Mouse (Mus musculus) layer of hippocampus, adult 9-10 months (tissue): ENCODE measurements around the gene Anxa9.

Source experiments
- DNase-seq: peaks from one replicate; pipeline ENCODE4 v3.0.0; 2022; ENCODE audit warnings: low spot score

The Anxa9 gene

DNA sequence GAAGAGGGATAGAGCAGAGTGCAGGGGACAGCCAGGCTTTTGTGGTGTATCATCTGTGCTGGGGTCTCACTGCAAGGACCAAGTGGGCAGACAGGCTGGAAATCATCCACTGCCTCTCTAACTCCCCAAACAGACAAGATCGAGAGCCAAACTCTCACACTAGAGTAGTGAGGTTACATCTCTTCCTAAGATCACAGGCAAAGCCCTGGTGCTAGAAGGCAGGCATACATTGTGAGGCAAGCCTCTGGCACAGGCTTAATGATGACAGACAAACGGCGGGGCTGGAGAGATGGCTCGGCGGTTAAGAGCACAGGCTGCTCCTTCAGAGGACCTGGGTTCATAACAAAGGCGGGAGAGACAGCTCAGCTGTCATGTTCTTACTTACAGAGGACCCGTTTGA, 6.5 kb upstream of the Anxa9 start:
- no peak for DNase-seq

DNA sequence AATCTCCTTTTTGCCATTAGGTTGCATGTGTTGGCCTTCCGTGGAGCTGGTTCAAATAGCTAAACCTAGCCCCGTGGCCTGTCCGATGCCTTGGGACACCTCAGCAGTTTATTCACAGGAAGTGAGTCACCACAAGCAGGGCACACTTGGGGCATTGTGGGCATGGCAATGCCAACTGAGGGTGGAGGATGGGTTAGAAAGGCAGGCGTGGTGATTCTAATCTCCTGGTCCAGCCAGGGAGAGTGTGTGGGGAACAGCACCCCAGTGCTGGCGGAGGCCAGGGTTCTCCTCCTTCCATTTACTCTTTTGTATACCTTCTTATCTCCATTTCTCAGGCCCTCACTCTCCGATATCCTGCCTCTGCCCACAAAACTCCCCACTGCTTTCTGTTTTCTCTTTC, 5.6 kb upstream of the Anxa9 start:
- DNase-seq, result no peak

DNA sequence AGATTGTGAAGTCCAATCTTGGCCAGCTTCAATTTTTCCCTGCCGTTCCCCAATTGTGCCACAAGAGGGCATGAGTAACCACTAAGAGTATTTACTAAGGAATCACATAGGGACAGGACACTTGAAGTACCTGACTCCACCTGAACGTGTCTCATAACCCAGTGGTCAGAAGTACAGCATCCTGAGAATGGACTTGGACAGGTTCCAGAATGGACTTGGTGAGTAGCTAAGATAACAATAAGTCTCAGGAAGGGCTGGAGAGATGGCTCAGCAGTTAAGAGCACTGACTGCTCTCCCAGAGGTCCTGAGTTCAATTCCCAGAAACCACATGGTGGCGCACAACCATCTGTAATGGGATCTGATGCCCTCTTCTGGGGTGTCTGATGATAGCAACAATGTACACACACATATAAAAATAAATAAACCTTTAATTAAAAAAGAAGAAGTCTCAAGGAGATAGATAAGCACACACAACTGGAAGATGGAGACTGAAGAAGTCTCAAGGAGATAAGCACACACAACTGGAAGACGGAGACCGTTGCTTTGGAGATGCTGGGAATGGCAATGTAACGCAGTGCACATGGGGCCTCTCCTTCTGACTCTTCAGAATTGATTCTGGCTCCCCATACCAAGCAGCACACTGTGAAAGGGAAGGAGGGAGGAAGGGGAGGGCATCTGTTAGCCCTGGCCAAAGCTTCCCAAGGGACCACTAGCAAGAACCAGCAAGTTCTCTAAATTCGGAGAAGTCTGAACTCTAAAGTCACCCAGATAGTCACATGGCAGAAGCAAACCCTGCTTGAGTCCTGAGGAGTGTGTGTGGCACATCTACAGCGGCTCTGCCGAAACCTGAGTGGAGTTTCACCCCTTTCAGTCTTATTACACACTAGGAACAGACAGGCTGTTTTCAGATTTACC, 4.2 kb upstream of the Anxa9 start:
- peak; percentile 90 for DNase-seq

DNA sequence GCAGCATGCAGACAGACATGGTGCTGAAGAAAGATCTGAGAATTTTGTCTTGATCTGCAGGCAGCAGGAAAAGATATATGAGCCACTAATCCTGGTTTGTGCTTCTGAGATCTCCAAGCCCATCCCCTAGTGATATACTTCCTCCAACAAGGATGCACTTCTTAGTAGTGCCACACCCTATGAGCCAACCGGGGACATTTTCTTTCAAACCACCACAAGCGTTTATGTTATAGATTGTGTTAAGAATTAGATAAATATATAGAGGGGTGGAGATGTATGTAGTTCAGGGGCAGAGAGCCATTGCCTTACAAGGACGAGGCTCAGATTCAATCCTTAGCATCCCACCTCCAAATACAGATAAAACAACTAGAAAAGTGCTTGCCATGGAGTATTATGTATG, 3.5 kb upstream of the Anxa9 start:
- no peak for DNase-seq

DNA sequence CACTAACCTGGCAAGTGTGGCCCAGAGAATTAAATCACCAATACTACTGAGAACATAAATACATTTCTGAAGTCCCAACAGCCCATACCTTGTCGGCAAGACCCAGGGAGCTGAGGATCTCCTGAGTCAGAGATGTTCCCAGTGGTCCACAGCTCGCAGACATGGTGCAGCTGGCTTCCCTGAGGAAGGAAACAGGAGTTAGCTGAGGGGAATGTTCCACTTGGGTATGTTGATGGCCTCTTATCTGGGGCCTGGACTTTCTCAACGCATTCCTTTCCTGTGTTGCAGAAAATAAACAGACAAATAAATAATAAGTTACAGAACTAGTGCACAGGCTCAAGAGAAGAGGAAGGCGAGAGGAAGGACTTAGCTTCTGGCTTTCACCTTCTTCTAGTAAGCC, 732 bp downstream of the Anxa9 start:
- DNase-seq, result no peak

DNA sequence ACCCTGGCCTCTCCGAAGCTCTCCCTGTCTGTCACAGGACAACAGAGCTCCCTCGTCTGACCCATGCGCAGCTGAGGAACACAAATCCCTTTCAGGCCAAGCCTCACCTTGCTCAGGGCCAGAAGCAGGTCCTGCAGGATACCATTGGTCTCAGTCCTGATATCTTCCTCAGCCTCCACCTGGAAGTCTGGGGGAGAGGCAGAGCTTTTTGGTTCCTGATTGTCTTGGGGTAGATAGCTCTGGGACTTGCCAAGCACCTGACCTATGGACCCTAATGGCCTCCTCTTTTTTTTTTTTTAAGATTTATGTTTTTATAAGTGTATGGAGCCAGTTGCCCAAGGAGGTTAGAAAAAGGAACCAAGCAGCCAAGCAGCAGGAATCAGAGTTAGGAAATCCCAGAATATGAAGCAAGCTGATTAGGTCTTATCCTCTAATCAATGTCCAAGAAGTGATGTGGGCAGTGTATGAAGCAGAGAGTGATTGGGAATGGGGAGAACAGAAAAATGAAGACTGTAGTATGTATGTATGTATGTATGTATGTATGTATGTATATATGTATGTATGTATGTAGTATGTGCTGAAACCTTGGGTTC, 5.7 kb downstream of the Anxa9 start:
- DNase-seq, result no peak

DNA sequence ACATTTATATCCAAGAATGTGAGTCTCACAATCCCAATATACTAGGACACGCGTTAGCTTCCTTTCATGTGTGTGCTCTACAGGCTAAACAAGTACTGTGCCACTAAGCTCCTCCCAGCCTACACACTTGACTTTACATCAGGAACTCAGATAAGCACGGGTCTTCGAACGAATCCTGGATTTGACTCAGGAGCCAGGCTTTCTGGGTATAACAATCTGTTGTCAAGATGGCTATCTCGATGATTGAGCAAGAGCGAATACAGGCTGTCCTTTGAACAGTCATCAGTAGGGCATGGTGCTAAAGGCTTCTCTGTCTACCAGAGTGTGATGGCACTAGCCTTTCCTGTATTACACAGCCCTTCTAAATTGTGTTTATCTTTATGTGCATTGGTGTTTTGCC, 9.0 kb downstream of the Anxa9 start:
- DNase-seq, result no peak

DNA sequence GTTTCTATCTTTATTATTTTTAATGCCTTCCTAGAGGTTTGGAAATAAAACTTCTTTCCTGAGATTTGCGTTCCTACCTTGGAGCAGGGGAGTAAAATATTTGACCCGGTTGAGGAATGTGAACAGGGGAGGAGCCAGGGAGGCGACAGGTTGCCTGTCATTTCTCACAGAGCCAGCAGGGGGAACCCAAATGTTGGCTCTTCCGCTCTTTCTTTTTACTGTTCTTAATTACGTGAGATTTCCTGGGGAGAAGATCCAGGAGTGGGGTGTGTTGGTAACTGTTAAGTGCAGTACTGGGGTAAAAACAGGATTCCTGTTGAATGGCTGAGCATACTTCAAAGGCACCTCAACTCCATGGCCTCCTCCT, 10.9 kb downstream of the Anxa9 start:
- DNase-seq, result no peak

DNA sequence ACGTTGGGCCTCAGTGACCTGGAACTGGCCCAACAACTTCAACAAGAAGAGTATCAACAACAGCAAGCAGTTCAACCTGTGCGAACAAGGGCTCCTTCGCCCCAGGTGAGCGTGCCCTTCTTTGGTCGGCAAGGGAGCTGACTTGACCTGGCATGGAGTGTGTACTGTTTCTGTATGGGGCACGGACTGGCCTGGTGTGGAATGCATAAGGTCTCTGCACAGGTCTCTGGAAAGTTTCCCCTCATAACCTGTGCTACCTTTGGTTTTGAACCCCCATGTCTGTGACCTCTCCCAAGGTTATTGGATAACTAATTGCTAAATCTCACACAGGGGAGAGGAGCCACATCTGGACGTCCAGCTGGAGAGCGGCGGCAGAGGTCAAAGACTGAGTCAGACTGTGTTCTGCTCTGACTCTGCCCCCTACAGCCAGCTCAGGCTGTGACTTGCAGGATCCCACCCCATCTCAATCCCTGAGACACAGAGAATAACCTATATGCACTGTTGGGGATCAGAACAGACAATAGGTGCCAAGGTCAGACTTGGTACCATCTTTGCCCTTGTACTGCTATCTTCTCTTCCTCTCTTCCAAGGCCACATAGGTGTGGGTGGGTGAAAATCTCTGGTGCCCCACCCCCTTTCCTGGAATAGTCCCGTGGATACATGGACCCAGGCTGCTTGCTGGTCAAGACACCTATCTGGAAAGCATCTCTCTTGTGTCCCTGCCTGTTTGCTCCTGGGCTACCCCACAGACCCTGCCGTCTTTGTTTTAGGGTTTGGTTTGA, 11.5 kb downstream of the Anxa9 start:
- no peak for DNase-seq

DNA sequence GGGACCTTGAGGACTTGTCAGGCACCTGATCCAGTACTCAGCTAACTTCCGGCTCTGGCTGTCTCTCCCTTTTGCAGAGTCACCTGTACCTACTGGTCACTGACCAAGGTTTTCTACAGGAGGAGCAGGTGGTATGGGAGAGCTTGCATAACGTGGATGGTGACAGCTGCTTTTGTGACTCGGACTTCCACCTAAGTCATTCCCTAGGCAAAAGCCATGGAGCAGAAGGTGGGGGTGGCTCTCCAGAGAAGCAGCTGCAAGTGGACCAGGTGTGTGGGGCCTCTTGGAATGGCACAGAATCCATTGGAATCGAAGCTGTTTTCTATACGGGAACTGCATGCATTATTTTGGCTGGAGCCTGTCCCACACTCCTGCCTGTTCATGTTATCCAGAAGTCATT, 12.3 kb downstream of the Anxa9 start:
- no peak for DNase-seq

DNA sequence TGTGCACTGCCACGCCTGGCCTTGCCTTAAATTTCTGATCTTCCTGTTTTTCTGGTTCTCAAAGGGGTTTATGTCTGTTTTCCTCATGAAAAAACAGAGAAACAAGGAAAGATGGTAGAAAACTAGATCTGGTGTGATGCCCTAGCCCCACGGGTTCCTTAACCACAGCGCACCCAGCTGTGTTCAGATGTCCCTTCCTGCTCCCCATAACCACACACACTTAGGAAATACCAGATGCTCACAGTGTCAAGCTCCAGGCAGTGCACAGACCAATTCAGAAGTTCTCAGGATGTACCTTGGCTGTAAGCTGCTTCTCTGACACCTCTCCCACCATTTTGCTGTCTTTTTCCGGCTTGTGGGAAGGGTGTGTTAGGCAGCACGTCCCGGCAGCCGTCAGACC, 12.7 kb downstream of the Anxa9 start:
- no peak for DNase-seq

DNA sequence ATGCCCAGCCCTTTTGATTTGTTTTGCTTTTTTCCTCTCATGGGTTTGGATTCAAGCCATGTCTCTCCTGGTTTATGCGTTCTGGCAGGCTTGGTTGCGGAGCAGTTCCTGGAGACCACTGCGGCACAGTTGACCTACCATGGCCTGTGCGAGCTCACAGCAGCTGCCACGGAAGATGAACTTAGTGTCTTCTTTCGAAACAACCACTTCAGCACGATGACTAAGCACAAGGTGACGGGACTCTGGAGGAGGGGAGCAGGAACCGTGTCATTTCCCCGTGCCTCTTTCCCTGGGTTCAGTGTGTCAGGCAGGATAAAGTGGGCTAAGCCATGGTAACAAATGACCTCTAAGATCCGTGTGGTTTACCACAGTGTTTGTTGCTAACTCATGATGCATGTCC, 13.4 kb downstream of the Anxa9 start:
- DNase-seq, result no peak

DNA sequence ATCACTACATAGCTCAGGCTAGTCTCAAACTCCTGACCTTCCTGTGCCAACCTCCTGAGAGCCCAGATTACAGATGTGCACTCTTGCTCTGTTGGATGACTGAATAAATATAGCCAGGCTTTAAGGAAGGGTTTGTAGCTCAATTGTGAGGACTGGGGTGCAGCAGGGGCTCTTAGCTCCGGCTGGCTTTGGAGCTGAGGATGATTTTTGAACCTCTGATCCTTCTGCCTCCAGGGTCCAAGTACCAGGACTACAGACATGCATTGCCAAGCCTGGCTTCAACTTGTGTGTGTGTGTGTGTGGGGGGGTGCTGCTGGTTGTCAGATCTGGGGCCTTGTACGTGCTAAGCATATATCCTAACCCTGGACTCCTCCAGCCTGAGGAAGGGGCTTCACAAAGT, 14.1 kb downstream of the Anxa9 start:
- no peak for DNase-seq

DNA sequence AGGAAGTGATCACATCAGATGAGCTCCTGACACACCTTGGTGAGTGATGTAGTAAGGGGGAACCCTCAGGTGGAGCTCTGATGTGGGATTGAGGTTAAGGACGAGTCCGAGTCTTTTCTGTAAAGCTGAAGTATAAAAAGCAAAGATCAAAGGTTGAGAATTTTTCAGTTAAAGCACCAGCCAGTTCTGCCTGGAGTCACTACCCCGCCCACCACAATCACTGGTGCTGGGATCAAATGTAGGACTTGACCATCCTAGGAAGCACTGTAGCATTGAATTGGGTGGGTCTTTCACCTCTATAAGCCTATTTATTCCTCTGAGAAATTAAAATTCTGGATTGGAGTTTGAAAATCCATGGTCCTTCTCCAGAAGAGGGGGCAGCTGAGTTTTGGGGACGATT, 15.9 kb downstream of the Anxa9 start:
- DNase-seq, result no peak

DNA sequence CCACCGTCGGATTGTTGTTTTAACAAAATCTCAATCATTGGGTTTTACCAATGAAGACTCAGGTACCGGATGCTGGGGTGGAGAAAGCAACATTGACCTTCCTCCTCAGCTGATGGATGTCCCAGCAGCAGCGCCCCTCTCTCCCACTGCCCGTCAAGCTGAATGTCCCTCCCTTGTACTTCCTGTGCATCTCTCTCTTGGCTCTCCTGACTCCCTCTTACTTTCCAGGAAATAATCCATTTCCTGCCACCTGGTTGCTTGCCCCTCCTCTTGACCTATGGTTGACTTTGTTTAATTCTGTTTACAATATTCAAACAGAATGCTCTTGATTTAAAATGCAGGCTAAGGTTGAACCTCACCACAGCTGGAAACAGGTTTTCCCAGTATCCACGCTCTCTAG, 16.8 kb downstream of the Anxa9 start:
- DNase-seq, result no peak

DNA sequence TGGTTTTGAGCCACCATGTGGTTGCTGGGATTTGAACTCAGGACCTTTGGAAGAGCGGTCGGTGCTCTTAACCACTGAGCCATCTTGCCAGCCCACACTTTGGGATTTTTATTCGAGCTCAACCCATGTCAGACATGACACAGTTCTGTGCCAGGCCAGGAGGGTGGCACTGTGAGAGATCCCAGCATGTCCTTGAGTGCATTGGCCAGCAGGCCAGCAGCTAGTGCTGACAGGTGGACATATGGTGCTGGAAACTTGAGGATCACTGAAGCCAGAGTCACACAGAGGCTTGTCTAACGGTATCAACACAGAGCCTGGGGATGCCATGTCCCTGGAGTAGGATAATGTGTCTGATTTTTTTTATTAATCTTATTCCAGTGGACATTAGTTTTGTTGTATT, 17.6 kb downstream of the Anxa9 start:
- DNase-seq, result no peak

DNA sequence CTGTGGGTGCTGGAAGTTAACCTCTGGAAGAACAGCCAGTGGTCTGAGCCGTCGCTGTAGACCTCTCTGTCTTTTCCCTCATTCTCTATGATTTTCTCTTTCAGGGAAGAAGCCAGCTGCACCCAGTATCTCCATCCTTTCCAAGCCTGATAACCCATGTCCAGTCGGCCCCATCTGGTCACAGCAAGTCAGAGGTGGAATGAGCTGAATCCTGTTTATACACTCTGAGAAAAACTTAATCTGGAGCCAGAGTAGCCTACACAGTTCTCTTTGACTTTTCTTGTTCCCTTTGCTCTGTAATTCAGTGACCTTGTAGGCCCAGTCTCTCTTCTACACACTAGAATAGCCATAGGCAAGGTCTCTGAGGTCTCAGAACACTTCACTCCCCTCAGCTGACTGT, 19.4 kb downstream of the Anxa9 start:
- no peak for DNase-seq

DNA sequence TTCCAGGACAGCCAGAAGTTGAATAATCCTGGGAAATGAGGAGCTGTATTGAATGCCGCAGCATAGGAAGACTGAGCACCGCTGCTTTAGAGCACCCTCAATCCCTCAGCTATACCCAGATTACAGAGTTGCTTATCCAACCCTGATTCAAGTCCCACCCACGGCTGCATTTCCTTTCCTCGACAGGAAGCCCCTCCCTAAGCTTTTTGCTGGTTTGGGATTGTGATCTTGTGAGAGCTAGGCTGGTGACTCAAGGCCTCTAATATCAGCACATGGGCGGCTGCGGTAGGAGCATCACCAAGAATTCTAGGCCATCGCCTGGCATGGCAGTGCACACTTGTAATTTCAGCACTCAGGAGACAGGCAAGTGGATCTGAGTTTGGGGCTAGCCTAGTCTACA, 20.5 kb downstream of the Anxa9 start:
- no peak for DNase-seq

DNA sequence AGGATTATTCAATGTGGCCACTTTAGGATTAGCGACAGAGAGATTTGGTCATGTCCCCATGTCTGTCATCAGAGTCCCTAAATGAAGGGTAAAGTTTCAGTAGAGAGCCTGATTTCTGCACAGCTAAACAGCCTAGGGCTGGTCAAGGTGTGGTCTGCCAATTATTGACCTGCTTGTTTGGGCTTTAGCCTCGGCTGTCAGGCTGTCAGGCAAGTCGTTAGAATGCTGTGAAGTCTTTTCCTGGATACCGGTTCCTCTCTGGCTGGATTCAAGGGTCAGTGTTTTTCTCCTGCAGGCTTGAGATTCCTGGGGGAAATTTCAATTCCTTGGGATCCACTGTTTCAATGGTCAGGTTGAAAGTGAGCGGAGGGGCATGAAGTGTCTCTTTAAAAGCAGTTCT, 21.0 kb downstream of the Anxa9 start:
- no peak for DNase-seq

DNA sequence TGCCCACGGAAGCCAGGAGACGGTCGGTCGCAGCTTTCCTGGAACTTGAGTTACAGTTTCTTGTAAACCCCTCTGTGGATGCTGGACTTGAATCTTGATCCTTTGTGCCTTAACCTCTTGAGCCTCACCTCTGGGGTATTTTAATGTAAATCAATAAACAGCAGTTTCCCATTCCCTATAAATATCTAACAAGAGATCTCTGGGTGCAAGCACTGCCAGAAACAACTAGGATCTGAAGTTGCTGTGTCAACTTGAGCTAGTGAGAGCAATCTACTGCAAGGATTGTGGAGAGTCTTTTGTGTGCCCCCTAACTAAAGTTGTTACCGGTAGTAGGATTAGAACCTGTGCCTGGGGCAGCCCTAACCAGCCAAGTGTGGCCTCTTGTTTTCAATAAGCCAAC, 21.6 kb downstream of the Anxa9 start:
- DNase-seq, result no peak

DNA sequence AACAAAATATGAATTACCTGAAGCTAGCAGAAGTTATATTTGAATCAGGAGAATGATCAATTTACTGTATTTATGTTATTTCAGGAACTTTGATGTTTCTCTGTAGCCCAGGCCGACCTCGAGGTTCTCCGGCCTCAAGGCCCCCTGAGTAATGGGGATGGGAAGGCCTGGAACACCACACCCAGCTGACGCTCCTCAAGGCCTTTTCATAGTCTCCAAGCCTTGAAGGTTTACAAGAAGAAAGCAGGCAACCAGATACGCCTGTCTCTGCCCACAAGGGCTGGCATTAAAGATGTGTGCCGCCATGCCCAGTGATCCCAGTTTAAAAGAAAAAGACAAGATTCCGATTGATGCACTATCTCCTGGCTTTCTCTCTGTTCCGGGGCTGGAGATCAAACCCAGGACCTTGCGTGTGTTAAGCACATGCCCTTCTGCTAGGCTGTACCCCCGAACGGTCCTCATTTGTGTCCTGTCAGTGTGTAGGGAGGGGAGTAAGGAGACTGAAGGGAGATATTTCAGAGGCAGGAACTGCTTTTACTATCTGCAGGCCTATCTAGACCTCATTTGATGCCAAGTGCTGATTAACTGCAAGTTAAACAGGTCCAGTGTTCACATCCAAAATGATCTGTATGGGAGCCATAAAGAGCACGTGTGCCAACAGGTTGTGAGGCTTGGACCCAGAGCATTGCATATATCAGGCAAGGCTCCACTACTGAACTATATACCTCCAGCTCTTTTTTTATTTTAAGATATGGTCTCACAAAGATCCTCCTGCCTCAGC, 22.3 kb downstream of the Anxa9 start:
- no peak for DNase-seq

DNA sequence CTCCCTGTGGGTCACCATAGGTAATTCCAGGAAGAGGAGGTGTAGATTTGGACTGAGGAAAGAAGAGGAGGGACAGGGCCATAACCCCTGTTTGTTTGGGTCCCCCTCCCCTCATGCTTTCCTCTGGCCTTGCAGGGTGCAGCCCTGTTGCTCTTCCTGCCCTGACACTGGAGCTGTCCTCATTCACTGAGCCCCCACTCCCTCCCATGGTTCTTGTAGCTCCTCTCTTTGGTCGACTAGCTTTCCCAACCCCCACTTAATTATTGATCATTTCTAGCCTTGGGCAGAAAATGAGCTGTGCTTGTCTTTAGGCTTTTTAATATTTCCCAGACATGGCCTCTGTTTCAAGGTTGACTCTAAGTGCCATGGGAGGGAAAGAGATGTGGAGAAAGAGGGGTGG, 22.9 kb downstream of the Anxa9 start:
- no peak for DNase-seq

DNA sequence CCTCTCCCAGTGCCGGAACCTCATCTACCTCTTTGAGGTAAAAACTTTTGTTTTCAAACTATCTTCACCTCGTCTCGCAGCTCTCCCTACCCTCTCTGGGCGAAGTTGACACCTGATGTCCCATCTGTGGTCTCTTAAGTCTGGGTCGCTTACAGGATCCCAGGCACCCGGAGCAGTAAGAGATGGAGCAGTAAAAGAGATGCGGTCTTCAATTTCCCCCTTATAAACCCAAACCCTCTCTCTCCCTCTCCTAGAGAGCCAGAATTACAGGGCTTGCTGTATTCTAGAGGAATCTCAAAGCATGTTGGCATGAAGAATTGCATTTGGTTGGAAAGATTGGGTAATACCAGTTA, 23.4 kb downstream of the Anxa9 start:
- DNase-seq, result no peak
